Mouse (Mus musculus) kidney, embryonic 14.5 days (tissue): Measurements from ENCODE around the gene Cers5. TPM values are rescaled to one million over a fixed set of nuclear protein-coding genes. Genes with fewer than 3 reads are reported as not detected.

ENCODE experiments used
- ATAC-seq: fragments of 200-750 bp; cut with Nextera tagmentation; 2 replicates; pipeline ENCODE4 v1.8.0; 2017; ENCODE audit warnings: moderate number of reproducible peaks, mild to moderate bottlenecking, moderate TSS enrichment, moderate library complexity; ENCODE audit not compliant: low FRiP score, low TSS enrichment
- H3K27ac ChIP-seq: fragments of 300-500 bp; sonication (generic); 2 replicates; pipeline ENCODE4 v1.5.1; 2014; ENCODE audit warnings: low read depth, mild to moderate bottlenecking, low read length, moderate library complexity, mixed read lengths
- H3K27me3 ChIP-seq: fragments of 300-500 bp; sonication (generic); 2 replicates; pipeline ENCODE4 v1.6.1; 2014; ENCODE audit warnings: mild to moderate bottlenecking, low read length; ENCODE audit not compliant: control insufficient read depth, insufficient read depth
- H3K36me3 ChIP-seq: fragments of 300-500 bp; sonication (generic); 2 replicates; pipeline ENCODE4 v1.6.1; 2014; ENCODE audit warnings: low read length, mixed read lengths; ENCODE audit not compliant: control insufficient read depth, insufficient read depth
- H3K4me1 ChIP-seq: fragments of 300-500 bp; sonication (generic); 2 replicates; pipeline ENCODE4 v1.6.1; 2014; ENCODE audit warnings: low read length, mixed read lengths; ENCODE audit not compliant: control insufficient read depth, insufficient read depth
- H3K4me2 ChIP-seq: fragments of 300-500 bp; sonication (generic); replicated peaks from 2 replicates; pipeline ENCODE4 v1.6.1; 2014; ENCODE audit warnings: low read depth, mild to moderate bottlenecking, low read length
- H3K4me3 ChIP-seq: fragments of 300-500 bp; sonication (generic); 2 replicates; pipeline ENCODE4 v1.5.1; 2014; ENCODE audit warnings: mild to moderate bottlenecking, low read length
- H3K9ac ChIP-seq: fragments of 300-500 bp; sonication (generic); 2 replicates; pipeline ENCODE4 v1.6.1; 2014; ENCODE audit warnings: low read depth, mild to moderate bottlenecking, low read length, moderate library complexity
- H3K9me3 ChIP-seq: fragments of 300-500 bp; sonication (generic); 2 replicates; pipeline ENCODE4 v1.6.1; 2016; ENCODE audit warnings: low read length; ENCODE audit not compliant: control insufficient read depth
- WGBS: fragments of 180-500 bp; shearing (Covaris S2); extraction: QIAGEN DNeasy Blood & Tissue Kit; methylation state at CpG from one replicate; pipeline ENCODE4 v1.1.7; 2014; 5-methylcytosine and 5-hydroxymethylcytosine counted together
- polyA plus RNA-seq: library from polyadenylated mRNA; unstranded; fragments of >200 nt; fragmentation: Nextera tagmentation; extraction: Ambion mirVana; gene quantifications from 2 replicates; pipeline ENCODE4 v1.2.1, GENCODE M21; 2014

Gene Cers5
- polyA plus RNA-seq, 1 experiment from 2014 or later, result 87.7 TPM

- H3K4me3 ChIP-seq, result no peak overlapping the region
- H3K27ac ChIP-seq, result no peak overlapping the region
- no peaks in the 10 kb centered on the region for H3K27me3 ChIP-seq
- peaks cover 2% of the 10 kb centered on the region for H3K4me1 ChIP-seq
- no peak for ATAC-seq
- peaks cover 90% of the 10 kb centered on the region for H3K36me3 ChIP-seq
- no peak overlapping the region for H3K9ac ChIP-seq
- WGBS, result 92% methylated on average over 10 of the region's 10 CpGs
- no peaks in the 10 kb centered on the region for H3K9me3 ChIP-seq
- H3K4me2 ChIP-seq, result no peak overlapping the region
Measured at GRCm38 (mm10) chr15:99710221-99711190, 62.2 kb downstream of the Cers5 start.

DNA sequence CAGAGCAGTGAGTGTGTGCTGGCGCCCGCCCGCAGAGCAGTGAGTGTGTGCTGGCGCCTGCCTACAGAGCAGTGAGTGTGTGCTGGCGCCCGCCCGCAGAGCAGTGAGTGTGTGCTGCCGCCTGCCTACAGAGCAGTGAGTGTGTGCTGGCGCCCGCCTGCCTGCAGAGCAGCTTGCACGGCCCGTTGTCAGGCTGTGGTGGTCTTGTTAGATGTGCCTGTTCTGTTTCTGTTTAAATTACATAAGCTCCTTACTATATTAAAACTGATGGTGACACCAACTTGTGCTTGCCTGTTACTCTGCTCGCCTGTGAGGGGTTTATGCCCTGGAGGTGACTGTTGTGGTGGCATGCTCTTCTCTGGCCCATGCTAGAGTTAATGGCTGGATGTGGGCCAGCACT is 64.5 kb downstream of the Cers5 start:
- 96% methylated on average over 13 of the region's 13 CpGs for WGBS
- no peak overlapping the region for H3K4me3 ChIP-seq
- peaks cover 92% of the 10 kb centered on the region for H3K36me3 ChIP-seq
- ATAC-seq, result no peak
- peaks cover 1% of the 10 kb centered on the region; the same call in 1 of the 2 replicates for H3K4me1 ChIP-seq
- no peaks in the 10 kb centered on the region for H3K9me3 ChIP-seq
- H3K9ac ChIP-seq, result no peak overlapping the region
- no peak overlapping the region for H3K4me2 ChIP-seq
- no peaks in the 10 kb centered on the region for H3K27me3 ChIP-seq
- H3K27ac ChIP-seq, result no peak overlapping the region

- 0 out of 2 replicates have a peak within 1 kb of the TSS, but pooled peaks have one; percentile 55 for H3K27ac ChIP-seq
- H3K36me3 ChIP-seq, result peaks cover 66% of the 10 kb centered on the region
- no peak within 1 kb of the TSS for H3K4me3 ChIP-seq
- no peak for ATAC-seq
- no peak within 1 kb of the TSS; the same call in 1 of the 2 replicates for H3K4me2 ChIP-seq
- no peaks in the 10 kb centered on the region for H3K27me3 ChIP-seq
- no peaks in the 10 kb centered on the region for H3K9me3 ChIP-seq
- 69% methylated on average over 11 of the region's 11 CpGs for WGBS
- H3K9ac ChIP-seq, result 0 out of 2 replicates have a peak within 1 kb of the TSS, but pooled peaks have one; percentile 2
- peaks cover 6% of the 10 kb centered on the region; the same call in 1 of the 2 replicates for H3K4me1 ChIP-seq
Measured at GRCm38 (mm10) chr15:99705440-99706048, 67.1 kb downstream of the Cers5 start, which contains the start of gene Gm17349. Gm17349 (minus strand) TSS chr15:99705490.

DNA sequence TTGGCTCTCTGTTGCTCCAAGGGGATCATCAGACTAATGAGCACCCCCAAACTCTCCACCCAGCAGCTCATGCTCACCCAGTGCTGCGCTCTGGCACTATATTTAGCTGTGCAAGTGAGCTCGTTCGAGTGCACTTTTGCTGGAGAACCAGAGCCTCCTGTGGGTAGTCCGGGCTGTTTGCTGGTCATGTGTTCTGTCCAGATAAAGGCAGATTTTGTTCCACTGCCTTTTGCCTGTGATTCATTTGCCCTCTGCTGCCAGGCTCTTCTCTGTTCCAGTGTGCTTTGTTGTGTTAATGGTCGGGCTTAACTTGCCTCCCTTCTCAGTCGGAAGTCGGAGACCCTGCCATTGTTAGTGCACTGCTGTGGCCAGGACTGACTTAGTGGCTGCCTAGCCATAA is 67.8 kb downstream of the Cers5 start:
- Histone ChIP-seq H3K9ac (no peak overlapping the region), H3K4me2 (no peak overlapping the region), H3K36me3 (peaks cover 59% of the 10 kb centered on the region)

GRCm38 (mm10) chr15:99704041-99704681 is 68.5 kb downstream of the Cers5 start:
- no peak overlapping the region; the same call in 1 of the 2 replicates for H3K4me2 ChIP-seq
- H3K4me3 ChIP-seq, result no peak overlapping the region
- H3K36me3 ChIP-seq, result peaks cover 53% of the 10 kb centered on the region
- peak overlapping the region; percentile 55; the same call in 1 of the 2 replicates for H3K27ac ChIP-seq
- WGBS, result 48% methylated on average over 23 of the region's 23 CpGs
- no peaks in the 10 kb centered on the region for H3K9me3 ChIP-seq
- ATAC-seq, result no peak
- H3K4me1 ChIP-seq, result peaks cover 6% of the 10 kb centered on the region; the same call in 1 of the 2 replicates
- no peaks in the 10 kb centered on the region for H3K27me3 ChIP-seq
- H3K9ac ChIP-seq, result peak overlapping the region; percentile 2; the same call in 1 of the 2 replicates

More for the DNA sequence above, 67.8 kb downstream of the Cers5 start:
- Histone ChIP-seq H3K4me3 (no peak overlapping the region), H3K4me1 (peaks cover 6% of the 10 kb centered on the region; the same call in 1 of the 2 replicates), H3K9me3 (no peaks in the 10 kb centered on the region), H3K27me3 (no peaks in the 10 kb centered on the region), H3K27ac (no peak overlapping the region)
- no peak for ATAC-seq
- 69% methylated on average over 7 of the region's 7 CpGs for WGBS

- H3K9me3 ChIP-seq, result no peaks in the 10 kb centered on the region
- peak overlapping the region; percentile 63; the same call in 1 of the 2 replicates for H3K4me2 ChIP-seq
- peak overlapping the region; percentile 55; the same call in 1 of the 2 replicates for H3K27ac ChIP-seq
- no peaks in the 10 kb centered on the region for H3K27me3 ChIP-seq
- peak overlapping the region; percentile 2; the same call in 1 of the 2 replicates for H3K9ac ChIP-seq
- H3K36me3 ChIP-seq, result peaks cover 48% of the 10 kb centered on the region
- H3K4me3 ChIP-seq, result no peak overlapping the region
- no peak for ATAC-seq
- 74% methylated on average over 5 of the region's 5 CpGs for WGBS
- H3K4me1 ChIP-seq, result peaks cover 7% of the 10 kb centered on the region; the same call in 1 of the 2 replicates
Measured at GRCm38 (mm10) chr15:99703676-99704040, 69.0 kb downstream of the Cers5 start.

GRCm38 (mm10) chr15:99703104-99703503 is 69.6 kb downstream of the Cers5 start:
- Histone ChIP-seq H3K9me3 (no peaks in the 10 kb centered on the region), H3K4me3 (peak overlapping the region; percentile 59), H3K27ac (peak overlapping the region; percentile 33; the same call in 1 of the 2 replicates), H3K27me3 (no peaks in the 10 kb centered on the region), H3K9ac (peak overlapping the region; percentile 79; the same call in 1 of the 2 replicates), H3K4me1 (peaks cover 10% of the 10 kb centered on the region; the same call in 1 of the 2 replicates), H3K36me3 (peaks cover 42% of the 10 kb centered on the region), H3K4me2 (peak overlapping the region; percentile 63)
- ATAC-seq, result no peak
- 58% methylated on average over 9 of the region's 9 CpGs for WGBS
